Mouse (Mus musculus) liver, postnatal 0 days (tissue): ENCODE data around the gene Slc35d3.

Experiments used
- CTCF ChIP-seq: sonication (generic); IDR thresholded peaks from 2 replicates; pipeline ENCODE4 v1.5.1; 2016; ENCODE audit warnings: antibody characterized with exemption, low read depth
- EP300 ChIP-seq: IDR thresholded peaks from 2 replicates; pipeline ENCODE4 v1.6.1; 2016; ENCODE audit warnings: antibody characterized with exemption, low read depth, mild to moderate bottlenecking

DNA sequence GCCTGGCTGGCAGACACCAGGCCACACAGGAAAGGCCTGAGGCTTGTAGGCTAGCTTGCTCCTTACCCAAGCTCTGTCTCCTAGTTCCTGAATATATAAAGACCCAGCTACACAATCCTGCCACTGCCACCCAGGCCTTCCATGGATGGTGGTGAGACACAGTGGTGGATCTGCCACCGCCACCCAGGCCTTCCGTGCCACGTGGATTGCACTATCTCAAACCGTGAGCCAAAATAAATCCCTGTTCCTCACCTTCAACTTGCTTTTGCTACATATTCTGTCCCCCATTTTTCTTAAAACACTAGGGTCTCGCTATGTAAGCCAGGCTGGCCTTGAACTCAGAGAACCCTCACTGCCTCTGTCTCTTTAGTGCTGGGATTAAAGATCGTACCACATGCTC lies 17.0 kb downstream of the Slc35d3 start:
- TF ChIP-seq CTCF (no peak), EP300 (no peak)
